Mouse (Mus musculus): ENCODE data around the gene Zfp507.

The Zfp507 gene

DNA sequence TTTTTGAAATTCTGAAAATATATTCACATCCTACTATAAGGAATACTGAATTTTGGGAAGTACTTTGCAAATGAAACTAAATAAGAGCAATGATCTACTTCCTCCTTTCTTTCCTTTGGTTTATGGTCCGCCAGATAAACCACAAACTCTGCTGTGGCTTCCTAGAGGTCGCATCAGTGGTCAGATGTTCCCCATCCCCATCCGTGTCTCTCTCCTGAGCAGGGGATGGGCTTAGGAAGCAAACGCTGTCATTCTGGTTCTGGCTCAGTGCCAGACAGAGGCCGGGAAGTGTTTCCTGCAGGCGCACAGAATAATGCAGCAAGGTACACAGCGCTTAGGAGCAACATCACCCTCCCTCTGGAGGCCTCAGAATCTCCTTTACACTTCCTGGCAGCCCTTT is 6.7 kb downstream of the Zfp507 start:
- no peak for TF ChIP-seq GATA4 (IDR thresholded peaks at IDR 0.05; ENCODE audit: insufficient replicate concordance, low read length)

DNA sequence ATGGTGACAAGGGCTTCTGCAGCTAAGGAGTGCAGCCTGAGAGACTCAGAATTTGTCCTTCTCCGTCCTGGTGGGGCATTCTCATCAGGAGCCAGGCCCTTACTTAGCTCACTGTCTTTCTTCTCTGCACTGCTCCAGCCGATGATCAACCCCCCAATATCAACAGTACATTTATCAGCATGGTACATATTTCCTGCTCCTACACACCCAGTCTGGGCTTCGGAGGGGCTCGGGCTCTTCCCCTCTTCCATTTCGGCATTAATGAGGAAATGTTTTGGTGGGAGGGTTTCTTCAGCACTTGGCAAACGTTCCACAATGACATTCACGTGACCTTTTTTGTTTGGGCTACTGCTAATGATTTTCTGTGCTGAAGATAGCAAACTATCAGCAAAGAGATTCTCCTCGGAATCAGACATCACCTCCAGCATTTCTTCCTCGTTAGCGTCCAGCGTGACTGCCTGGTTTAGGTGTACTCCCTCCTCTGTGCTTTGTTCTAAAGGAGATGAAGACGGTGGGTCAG is 8.6 kb downstream of the Zfp507 start:
- no peak for TF ChIP-seq GATA4 (IDR thresholded peaks at IDR 0.05; ENCODE audit: insufficient replicate concordance, low read length)

DNA sequence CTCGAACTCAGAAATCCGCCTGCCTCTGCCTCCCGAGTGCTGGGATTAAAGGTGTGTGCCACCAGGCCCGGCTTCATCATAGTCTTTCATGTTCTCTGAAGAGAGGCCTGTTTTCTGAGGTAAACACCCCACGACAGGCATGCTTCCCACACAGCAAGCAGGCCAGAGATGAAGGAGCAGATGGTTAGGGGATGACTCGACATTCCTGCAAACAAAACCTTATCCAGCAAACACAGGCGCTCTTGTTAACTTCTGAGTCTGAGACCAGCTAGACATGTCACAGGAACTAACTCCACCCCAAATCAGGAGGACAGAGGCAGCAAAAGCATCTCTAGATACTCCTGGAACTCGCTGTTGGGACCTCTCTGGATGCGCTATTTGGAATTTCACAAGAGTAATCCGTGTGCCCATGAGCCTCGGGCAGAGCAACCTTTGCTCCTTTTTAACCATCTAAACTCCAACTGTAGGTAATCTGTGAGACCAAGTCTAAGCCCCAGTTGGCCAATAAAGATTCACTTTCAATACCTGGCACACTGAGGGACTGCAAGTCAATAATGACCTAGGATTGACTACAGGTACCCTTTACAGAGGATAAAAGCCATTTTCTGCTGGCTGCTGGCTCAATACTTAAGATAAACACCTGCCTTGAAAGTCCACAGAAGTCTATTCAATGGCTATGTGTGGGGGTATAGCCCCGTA is 10.5 kb downstream of the Zfp507 start:
- no peak for TF ChIP-seq GATA4 (IDR thresholded peaks at IDR 0.05; ENCODE audit: insufficient replicate concordance, low read length)

DNA sequence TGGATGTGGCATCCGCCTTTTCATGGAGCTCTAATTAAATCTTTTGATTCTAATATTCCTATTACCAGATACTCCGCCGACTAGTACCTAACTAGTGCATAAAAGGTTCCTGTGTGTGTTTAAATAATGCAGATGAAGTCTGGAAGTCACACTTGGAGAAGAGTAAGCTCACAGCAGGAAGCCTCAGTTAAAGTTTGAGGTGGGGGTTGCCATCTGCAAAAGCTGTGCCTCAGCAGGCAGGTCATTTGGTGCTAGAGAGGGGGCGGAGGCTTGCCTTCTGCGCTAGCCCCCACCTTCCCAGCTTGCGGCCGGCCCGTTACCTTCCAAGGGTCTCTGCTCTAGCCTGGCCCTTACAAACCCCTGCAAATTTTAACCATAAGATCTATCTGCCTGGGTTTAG is 11.9 kb downstream of the Zfp507 start:
- no peak for TF ChIP-seq GATA4 (IDR thresholded peaks at IDR 0.05; ENCODE audit: insufficient replicate concordance, low read length)

DNA sequence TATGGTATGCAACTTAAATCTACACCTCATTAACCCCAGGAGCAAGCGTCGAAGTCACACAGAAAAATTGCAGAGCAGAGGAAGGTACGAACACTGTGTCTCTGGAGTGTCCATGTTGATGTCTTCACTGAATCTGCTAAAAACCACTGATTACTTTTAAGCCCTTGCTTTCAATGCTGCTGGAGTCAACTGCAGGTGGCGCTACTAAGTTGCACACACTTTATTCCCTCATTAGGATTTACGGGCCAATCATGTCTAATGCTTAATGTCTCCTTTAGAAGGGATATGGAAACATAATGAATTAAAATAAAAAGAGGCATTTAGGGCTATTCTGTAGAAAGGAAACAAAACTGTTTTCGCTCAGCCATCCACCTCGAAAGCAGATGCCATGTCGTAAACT is 12.6 kb downstream of the Zfp507 start:
- TF ChIP-seq GATA4 (IDR thresholded peaks at IDR 0.05; ENCODE audit: insufficient replicate concordance, low read length): no peak

DNA sequence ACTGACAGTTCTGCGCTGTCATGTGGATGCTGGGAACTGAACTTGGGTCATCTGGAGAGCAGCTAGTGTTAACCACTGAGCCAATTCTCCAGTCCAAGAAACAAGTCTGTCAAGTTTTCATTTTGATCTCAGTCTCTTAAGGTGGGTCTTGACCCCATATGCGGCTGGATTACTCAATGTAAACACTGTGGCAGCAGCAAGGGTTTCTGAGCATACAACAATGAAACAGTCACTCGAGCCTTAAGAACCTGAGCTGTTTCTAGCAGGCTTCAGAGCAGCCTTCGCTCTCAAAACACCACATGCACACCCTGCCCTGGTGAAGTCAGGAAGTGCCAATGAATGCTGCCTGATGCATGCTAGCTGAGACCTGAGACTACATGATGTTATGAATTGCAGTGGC is 17.2 kb downstream of the Zfp507 start:
- TF ChIP-seq GATA4 (IDR thresholded peaks at IDR 0.05; ENCODE audit: insufficient replicate concordance, low read length): no peak

DNA sequence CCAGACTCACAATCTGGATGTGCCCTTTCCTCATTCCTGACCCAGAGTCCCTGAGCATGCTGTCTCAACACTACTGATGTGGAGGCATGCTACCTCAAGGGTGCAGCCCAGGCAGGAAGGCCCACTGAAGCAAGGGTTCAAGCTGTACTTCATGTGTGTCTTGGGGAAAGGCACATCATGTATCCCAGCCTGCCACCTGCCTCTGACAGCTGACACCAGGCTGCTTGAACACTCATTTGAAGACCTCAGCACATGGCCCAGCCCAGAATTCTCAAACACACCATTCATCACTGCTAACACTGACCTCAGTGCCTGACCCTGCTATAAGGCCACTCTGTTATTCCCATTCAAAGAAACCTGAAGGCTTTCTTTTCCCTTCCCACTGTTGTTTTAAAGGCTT is 20.6 kb downstream of the Zfp507 start:
- TF ChIP-seq GATA4 (IDR thresholded peaks at IDR 0.05; ENCODE audit: insufficient replicate concordance, low read length): no peak

DNA sequence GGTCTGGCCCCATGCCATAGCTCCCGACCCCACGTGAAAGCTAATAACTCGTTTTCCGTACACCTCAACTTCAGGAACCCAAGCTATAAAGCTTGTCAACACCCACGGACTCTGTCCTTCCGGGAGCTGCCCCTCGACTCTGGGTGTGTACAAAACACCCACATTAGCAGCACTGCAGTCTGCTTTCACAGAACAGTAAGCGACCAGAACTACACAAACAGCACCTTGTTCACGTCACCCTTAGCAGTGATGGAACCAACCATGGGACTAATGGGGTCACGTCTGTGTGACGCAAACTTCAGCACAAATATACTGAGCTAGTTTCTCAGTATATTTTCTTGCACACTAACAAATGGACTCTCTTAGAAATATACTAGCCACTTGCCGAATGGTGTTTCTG is 28.7 kb downstream of the Zfp507 start:
- no peak for TF ChIP-seq GATA4 (IDR thresholded peaks at IDR 0.05; ENCODE audit: insufficient replicate concordance, low read length)

DNA sequence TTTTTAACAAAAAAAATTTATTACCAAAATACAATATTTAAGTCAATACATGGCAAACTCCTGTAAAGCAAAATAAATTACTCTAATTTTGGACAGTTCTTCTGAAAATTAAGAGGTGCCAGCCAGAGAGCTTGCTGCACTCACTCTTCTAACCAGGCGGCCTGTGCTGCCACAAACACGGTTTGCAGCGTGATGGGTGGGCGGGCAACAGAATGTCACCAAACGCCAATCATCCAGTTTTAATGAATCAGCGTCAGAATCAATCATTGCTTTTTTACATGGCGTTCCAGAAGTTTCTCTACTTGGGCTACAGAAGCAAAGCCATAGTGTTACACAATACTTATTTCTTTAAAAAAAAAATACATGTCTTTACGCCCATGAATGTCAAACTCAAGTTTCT is 30.5 kb downstream of the Zfp507 start:
- TF ChIP-seq GATA4 (IDR thresholded peaks at IDR 0.05; ENCODE audit: insufficient replicate concordance, low read length): no peak

DNA sequence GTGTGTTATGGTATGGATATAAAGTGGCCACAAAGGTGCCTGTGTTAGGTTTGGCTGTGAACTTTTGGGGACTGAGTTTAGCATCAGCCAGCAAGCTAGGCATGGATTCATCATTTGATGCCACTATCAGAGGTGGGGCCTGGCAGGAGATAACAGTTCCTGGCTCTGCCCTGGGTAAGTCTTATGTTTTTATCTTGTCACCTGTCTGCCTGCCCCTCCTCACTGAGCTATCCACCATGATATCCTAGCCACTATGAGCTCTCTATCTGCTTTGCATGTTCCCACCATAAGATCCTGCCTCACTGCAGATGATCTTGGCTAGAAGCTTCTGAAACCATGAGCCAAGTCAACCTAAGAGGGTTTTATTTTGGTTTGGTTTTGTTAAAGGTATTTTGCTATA is 31.7 kb downstream of the Zfp507 start:
- no peak for TF ChIP-seq GATA4 (IDR thresholded peaks at IDR 0.05; ENCODE audit: insufficient replicate concordance, low read length)

DNA sequence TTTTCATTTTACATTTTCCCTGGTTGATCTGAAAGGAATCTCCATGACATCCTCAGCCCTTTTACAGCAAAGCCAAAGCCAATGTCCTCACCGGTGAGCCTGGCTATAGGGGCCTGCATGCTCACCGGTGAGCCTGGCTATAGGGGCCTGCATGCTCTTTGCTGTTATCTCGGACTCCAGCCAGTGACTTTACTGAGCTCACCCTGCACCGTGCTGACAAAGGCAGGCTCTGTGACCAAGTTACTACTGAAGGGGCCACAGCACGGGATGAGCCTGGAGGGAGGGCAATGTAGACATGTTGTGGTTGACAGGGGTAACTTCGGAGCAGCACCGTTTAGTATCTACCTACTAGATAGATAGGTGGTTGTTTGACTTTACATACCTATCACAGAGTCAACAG is 32.7 kb downstream of the Zfp507 start:
- TF ChIP-seq GATA4 (IDR thresholded peaks at IDR 0.05; ENCODE audit: insufficient replicate concordance, low read length): no peak

DNA sequence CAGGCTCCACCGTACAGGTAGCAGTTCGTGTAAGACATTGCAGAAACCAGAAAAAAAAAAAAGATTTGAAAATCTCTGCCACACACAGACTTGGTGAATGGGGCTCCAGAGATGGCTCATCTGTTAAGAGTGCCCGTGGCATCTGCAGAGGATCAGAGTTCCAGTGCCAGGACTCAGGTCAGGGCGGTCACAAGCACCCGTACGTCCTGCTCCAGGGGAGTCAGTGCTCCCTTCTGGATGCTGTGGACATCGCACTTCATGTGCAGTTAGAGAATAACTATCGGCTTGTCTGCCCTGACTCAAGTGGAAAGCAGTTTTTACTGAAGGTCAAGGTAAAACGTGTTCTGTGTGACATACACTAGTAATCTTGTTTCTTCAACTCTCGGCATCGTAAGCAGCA is 38.3 kb downstream of the Zfp507 start:
- TF ChIP-seq GATA4 (IDR thresholded peaks at IDR 0.05; ENCODE audit: insufficient replicate concordance, low read length): no peak

DNA sequence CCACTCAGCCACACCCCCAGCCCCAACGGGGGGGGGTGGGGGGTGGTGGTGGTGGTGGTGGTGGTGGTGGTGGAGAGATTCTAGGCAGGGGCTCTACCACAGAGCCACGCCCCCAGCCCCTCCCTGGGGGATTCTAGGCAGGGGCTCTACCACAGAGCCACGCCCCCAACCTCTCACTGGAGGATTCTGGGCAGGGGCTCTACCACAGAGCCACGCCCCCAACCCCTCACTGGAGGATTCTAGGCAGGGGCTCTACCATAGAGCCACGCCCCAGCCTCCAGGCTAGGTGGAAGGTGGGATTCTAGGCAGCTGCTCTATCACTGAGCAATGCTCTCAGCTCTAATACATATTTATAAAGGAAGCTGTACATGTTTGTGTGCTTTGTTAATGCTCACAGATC is 41.0 kb downstream of the Zfp507 start:
- no peak for TF ChIP-seq GATA4 (IDR thresholded peaks at IDR 0.05; ENCODE audit: insufficient replicate concordance, low read length)

DNA sequence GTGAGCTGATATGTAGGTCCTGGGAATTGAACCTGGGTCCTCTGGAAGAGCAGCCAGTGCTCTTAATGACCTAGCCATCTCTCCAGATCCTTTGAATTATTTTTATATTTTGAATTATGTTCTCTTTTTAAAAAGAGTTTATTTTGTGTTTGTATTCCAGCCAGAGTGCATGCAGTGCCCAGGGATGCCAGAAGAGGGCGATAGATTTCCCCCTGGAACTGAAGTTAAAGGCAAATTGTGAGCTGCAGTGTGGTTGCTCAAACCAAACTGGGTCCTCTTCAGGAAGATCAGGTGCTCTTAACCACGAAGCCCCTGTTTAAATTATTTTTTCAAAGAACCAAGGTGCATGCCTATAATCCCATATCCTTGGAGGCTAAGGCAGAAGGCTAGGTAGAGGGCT is 43.2 kb downstream of the Zfp507 start:
- TF ChIP-seq GATA4 (IDR thresholded peaks at IDR 0.05; ENCODE audit: insufficient replicate concordance, low read length): no peak

DNA sequence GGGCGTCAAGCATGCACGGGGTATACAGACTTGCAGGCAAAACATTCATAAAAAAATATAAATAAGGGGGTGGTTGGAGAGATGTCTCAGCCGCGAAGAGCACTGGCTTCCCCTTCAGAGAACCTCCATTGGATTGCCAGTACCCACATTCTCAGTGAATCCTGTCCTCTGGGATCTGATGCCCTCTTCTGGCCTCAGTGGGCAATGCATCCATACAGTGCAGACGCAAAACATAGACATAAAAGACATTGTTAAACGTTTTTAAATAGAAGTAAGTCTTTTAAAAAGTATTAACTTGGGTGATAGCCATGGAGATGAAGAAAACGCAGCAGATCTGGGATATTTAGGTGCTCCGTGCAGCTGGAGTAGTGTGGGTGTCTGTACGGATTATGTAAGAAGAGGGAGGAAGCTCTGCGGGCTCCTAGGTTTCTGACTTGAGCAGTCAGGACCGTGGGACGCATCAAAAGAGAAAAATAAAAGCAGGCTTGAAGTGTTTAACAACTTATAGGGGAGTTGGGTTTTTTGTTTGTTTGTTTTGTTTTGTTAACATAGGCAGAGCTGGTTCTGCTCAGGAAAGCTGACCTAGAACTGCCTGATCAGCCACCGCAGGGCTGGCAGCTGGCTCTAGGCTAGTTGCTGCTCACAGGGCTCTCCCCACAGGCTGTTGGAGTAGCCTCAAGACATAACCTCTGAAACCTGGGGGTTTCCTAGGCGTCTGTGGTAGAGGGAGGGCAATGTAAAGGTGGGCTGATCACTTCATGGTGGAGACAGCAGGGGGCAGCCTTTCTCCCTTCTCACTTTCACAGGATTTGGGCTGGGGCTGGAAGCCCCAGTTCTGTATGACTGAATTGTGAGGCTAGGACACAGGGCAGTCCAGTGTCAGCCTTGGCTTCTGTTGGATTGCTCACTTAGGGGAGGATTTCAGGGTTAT is 46.0 kb downstream of the Zfp507 start:
- TF ChIP-seq GATA4 (IDR thresholded peaks at IDR 0.05; ENCODE audit: insufficient replicate concordance, low read length): no peak

DNA sequence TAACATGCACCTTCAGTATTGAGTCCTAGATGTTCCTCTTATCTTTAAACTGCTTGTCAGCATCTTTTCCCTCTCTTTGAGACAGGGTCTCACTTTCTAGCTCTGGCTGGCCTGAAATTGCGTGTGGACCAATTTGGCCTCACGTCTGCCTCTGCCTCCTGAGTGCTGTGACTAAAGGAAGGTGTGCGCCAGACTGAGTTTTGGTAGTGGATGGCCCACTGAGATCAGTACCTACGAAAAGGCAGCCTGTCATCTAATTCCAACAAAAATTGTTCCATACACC is 48.0 kb downstream of the Zfp507 start:
- no peak for TF ChIP-seq GATA4 (IDR thresholded peaks at IDR 0.05; ENCODE audit: insufficient replicate concordance, low read length)

All from liver, adult (tissue).